Mouse (Mus musculus) adipocyte (in vitro differentiated cells): ENCODE measurements at regions not wholly inside any gene's neighbourhood (a gene's known extent, or its start where the extent isn't known, plus 50 kb on each side); places are given as distances from the start of the nearest gene placed in this dataset.
"Not testable (repeated sequence)": the region's sequence is repeated elsewhere in the genome, so short reads cannot be mapped to it uniquely, and the experiment has no call there.

Source experiments
- DNase-seq: peaks from one replicate; pipeline ENCODE4 v3.0.0-alpha.2; 2016; ENCODE audit warnings: low spot score

GRCm38 (mm10) chr1:193534449-193534848, 164.4 kb upstream of the Camk1g start:
- DNase-seq = no peak

GRCm38 (mm10) chr1:193526501-193526900, 156.4 kb upstream of the Camk1g start:
- no peak for DNase-seq

- DNase-seq = no peak
These were observed 151.9 kb upstream of the Camk1g start for GRCm38 (mm10) chr1:193522007-193522406.

GRCm38 (mm10) chr1:193518840-193519239, 148.7 kb upstream of the Camk1g start:
- no peak for DNase-seq

GRCm38 (mm10) chr1:193517968-193518367, 147.9 kb upstream of the Camk1g start:
- DNase-seq = no peak

GRCm38 (mm10) chr1:193517293-193517692, 147.2 kb upstream of the Camk1g start:
- DNase-seq = no peak

- DNase-seq = no peak
These were observed 146.3 kb upstream of the Camk1g start for GRCm38 (mm10) chr1:193516395-193516794.

- DNase-seq = no peak
These were observed 144.0 kb upstream of the Camk1g start for GRCm38 (mm10) chr1:193513929-193514710.

- peak; percentile 62 for DNase-seq
These were observed 140.1 kb upstream of the Camk1g start for GRCm38 (mm10) chr1:193510066-193510793.

GRCm38 (mm10) chr1:193508271-193508670, 138.2 kb upstream of the Camk1g start:
- no peak for DNase-seq

- no peak for DNase-seq
These were observed 136.9 kb upstream of the Camk1g start for GRCm38 (mm10) chr1:193506991-193507390.

- DNase-seq = peak; percentile 58
These were observed 135.3 kb upstream of the Camk1g start for GRCm38 (mm10) chr1:193505381-193505780.

GRCm38 (mm10) chr1:193504611-193505010, 134.5 kb upstream of the Camk1g start:
- no peak for DNase-seq

- DNase-seq = peak; percentile 85
These were observed 133.7 kb upstream of the Camk1g start for GRCm38 (mm10) chr1:193503624-193504325.

- no peak for DNase-seq
These were observed 126.4 kb upstream of the Camk1g start for GRCm38 (mm10) chr1:193496265-193497183.

GRCm38 (mm10) chr1:193488039-193488438, 117.9 kb upstream of the Camk1g start:
- no peak for DNase-seq

- not testable (repeated sequence) for DNase-seq
These were observed 116.6 kb upstream of the Camk1g start for GRCm38 (mm10) chr1:193486668-193487067.

GRCm38 (mm10) chr1:193484977-193485376, 114.9 kb upstream of the Camk1g start:
- DNase-seq = no peak

GRCm38 (mm10) chr1:193477298-193477697, 107.2 kb upstream of the Camk1g start:
- DNase-seq = no peak

GRCm38 (mm10) chr1:193476805-193477204, 106.7 kb upstream of the Camk1g start:
- DNase-seq = no peak

GRCm38 (mm10) chr1:193466306-193466705, 96.2 kb upstream of the Camk1g start:
- no peak for DNase-seq

GRCm38 (mm10) chr1:193459735-193460134, 89.6 kb upstream of the Camk1g start:
- DNase-seq = no peak
